Mouse (Mus musculus): Measurements from ENCODE around the gene Nudt2.

Nudt2 gene

DNA sequence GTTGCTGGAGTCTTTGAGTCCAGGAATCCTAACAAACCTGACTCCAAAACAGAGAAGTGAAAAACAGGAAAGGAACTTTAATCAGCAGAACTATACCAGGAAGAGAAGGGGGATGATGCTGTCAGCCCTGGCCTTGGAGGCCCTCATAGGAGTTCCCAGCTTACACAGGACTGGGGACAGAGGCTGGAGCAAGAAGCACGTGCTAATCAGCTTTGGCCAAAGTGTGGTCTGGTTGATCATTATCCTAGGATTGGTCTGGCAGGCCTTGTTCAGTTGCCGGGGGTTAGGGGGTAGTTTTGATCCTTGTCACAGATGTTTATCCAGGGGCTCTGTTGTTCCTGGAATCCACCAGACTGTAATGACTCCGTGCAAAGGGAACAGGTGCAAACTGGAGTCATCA, 29.4 kb downstream of the Nudt2 start:
- DNase-seq (ENCODE audit: low spot score): no peak

DNA sequence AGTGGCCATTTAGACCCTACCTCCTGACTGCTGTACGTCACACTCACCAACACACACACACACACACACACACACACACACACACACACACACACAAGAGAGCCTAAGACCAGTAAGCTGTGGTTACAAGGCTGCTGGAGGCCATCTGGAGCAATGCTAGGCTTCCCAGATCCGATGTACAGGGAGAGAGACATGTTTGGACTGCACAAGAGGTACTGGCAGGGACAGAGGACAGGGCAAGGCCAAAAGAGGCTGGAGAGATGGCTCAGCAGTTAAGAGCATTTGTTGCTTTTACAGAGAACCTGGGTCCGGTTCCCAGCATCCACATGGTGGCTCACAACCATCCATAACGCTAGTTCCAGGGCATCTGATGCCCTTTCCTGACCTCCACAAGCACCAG, 30.1 kb downstream of the Nudt2 start:
- no peak for DNase-seq (ENCODE audit: low spot score)

DNA sequence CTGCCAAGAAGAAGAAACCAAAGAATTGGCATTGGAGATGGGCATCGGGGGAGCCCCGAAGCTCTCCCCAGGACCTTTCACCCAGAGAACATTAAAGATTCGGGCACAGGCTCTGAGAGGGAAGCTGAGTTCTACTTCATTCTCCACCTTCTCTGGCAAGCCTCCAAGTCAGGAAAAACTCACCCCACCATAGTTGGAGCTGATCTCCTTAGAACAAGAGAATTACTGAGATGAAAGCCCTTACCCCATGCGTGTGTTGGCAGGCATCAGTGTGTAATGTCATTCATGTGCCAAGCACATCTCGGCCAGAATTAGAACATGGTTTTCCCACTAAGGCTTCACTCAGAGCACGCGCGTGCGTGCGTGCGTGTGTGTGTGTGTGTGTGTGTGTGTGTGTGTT, 30.9 kb downstream of the Nudt2 start:
- DNase-seq (ENCODE audit: low spot score): peak; percentile 50

DNA sequence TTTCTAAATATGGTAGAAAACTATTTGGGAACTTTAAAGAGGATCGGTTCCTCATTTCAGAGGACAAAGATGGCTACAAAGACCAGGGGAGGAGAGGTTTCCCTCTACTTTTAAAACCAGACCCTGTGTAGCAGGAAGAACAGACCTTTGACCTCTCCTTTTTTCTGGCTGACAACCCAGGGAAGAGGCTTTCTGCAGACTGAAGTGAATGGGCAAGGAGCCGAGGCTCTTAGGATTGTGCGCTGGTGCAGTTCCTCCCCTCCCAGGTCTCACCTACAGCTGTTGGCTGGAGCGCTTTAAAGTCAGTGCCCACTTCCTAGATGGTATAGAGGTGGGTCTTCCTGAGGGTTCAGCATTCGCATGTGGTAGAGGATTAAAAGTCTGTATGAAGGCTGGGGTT, 32.1 kb downstream of the Nudt2 start:
- DNase-seq (ENCODE audit: low spot score): no peak

DNA sequence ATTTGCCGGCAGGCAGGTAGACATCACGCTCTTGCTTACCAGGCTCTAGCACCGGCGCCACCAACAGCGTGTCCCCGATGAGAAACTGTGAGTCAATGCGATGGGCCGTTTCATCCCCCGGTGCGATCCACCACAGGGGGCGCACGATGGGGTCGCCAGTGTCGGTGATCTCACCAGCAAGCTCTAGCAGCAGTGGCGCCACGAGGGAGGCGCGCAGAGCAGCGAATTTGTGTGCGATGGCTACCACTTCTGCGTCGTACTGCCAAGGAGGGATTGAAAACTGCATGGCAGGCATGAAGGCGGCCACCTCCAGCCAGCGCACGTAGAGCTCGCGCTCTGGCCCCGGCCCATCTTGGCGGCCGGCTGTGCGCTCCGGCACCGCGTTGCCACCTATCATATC, 32.6 kb downstream of the Nudt2 start:
- DNase-seq (ENCODE audit: low spot score): no peak

DNA sequence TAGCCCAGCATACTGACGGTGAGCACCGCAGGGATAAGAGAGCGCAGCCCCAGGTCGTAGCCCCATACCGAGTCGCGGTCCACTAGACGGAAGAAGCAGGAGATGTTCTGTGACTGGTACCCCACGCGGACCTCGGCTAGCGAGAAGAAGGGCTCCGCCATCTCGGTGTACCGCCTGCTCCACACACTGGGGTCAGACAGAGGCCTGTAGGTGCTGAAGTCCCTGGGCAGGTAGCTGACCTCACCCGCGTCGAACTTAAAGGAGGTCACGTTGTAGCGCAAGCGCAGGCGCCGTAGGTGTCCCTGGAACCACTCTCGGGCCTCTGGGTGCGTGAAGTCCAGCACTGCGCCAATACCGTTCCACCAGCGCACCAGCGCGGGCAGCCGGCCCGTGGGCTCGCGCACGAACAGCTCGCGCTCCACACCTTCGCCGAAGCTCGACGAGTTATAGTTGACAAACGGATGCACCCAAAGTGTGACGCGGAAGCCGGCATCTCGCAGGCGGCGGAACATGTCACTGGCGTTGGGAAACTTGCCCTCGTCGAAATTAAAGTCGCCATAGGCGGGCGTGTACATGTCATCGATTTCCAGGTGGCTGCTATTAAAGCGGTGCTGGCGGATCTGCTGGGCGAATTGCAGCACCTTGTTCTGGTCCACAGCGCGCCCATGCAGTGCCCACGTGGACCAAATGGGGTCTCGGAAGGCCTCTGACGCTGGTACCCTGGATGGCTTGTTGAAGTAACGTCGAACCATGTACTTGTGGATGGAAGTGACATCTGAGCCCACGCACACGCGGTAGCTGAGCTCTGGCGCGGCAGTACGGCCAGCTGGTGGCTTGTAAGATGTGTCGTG, 33.3 kb downstream of the Nudt2 start:
- DNase-seq (ENCODE audit: low spot score): no peak

DNA sequence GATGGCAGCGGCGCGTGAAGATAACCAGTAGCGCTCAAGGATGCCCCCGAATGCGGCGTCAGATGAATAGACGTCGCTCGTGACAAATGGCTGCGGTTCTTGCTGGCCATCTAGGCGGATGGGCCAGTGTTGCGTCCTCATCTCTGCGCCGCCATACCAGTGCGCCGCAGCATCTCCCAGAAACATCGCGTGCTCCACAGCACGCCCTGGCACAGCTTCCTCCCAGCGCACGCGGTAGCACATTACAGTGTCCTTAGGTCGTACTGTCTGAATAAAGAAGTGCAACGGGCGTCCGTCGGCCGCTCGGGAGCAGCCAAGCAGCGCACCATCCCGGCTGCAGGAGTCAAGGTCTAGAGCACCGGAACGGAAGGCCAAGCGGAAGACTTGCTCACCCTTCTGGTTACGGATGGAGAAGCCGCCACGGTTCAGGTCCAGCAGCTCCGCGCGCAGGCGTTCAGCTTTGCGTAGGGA, 34.0 kb downstream of the Nudt2 start:
- DNase-seq (ENCODE audit: low spot score): no peak

DNA sequence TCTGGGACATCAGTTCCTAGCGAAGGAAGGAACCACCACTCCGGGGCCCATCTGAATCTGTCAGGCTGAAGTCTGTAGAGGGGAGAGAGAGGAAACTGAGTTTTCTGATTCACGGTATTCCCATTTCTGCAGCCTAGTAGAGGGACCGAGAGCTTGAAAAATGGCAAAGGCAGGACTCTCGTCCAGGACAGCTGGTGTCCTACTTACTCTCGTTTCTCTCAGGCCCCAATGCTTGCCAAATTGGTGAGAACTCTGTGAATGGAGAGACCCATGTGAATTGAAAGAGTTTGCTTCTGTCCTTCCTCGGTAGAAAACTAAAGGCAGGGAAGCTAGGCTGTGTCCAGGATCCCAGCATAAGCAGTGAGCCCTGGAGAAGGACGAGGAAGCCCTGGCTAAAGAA, 34.7 kb downstream of the Nudt2 start:
- no peak for DNase-seq (ENCODE audit: low spot score)

DNA sequence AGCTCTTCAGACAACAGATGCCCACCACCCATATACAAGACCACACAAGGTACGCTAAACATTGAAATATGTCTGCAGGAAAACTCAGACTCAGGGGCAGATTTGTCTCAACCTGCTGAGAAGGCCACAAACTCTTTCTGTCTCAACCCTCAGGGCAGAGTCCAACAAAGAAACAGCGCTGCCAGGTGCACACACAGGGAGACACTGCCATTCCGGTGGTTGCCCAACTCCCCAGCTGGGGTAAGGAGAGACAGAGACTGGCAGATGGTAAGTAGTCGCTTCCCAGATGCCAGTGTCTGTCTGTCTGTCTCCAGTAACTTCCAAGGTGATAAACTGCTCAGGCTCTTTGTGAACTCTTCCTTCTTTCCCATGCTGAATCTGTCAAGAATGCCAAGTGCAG, 35.8 kb downstream of the Nudt2 start:
- DNase-seq (ENCODE audit: low spot score): no peak

DNA sequence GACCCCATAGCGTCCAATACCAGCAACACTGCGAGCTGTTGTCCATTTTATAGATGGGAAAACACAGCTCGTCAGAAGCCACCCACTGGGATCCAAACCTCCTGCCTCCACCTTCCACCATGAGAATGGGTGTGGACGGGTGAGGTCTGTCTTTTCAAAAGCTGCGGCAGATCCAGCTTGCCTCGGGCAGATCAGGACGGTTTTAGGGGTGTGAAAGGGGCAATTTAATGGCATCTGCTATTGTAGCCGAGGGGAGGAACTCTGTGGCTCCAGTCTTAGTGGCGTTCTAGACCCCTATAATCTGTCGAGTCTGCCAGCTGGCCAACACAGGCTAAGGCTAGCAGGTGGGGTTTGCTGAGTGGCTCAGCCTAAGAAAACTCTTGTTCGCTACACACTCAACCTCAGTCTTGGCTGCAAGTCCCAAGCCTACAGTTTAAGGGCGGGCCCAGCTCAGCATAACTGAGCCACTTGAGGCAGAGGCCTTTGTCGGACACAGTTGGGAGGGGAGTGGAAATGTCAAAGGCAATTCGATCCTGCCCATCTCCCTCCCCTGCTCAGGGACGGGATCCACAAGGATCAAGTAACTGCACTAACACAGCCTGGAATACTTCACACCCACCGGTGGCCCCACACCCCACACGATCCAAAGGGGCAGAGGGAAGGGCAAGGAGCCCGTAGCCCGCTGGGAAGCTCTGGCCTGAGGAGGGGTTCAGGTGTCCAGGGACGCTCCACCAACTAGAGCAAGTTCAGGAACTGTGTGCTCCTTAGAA, 37.4 kb downstream of the Nudt2 start:
- peak; percentile 24 for DNase-seq (ENCODE audit: low spot score)

DNA sequence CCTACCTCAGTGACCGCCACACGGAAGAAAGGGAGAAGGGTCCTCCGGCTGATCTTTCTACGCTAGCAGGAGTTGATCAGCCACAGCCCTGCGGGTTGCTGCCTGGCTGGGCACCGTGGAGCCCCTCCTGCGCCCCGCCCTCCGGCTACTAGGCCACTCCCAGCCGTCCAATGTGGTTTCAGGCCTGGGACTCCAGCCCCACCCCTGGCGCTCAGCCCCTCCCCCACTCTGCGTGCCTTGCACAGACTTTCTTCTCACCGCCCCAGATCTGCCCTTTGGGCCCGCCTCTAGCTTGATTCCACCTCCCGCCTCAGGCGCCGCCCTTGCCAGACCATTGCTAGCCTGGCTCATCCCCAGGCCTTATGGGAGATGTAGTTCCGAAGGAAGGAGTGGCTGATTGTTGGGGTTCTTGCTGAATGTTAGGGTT, 38.0 kb downstream of the Nudt2 start, which contains the start of gene AI464131:
AI464131 (minus strand) TSS at position 91 of the 427 bp plus-strand sequence.
- peak; percentile 95 for DNase-seq (ENCODE audit: low spot score)

DNA sequence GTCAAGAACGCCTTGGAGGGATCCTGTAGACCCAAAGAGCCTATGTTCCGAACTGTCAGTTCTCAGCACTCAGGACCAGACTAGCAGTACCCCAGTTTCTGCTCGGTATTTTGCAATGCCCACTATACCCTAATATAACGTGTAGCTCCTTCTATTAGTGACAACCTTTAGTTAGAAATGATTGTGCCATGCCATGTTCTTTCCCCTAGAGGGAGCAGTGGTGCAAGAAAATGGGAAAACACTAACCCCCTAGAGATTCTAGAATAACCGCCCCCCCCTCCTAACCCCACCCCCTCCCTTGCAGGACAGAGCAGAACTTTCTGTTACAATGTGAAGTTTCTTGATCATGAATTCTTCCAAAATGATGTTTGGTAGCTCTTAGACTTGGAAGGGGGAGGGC, 39.4 kb downstream of the Nudt2 start:
- no peak for DNase-seq (ENCODE audit: low spot score)

DNA sequence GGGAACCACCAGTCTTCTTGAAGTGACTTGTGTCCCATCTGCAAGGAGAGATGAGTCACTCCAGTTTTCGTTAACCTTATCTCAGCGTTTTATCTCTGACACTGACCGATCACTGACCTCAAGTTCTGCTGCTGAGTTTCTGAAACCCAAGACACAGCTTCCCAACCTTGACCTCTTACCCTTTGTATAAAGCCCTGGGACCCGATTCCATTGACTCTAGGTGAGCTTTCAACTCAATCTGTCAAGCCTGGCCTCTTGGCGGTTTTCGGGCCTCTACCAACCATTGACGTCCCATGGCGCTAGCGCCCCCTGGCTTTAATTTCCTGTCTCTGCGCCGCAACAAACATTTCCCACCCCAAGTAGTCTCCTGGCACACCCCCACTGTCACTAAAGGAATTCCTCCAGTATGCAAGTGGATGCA, 40.2 kb downstream of the Nudt2 start:
- DNase-seq (ENCODE audit: low spot score): no peak

DNA sequence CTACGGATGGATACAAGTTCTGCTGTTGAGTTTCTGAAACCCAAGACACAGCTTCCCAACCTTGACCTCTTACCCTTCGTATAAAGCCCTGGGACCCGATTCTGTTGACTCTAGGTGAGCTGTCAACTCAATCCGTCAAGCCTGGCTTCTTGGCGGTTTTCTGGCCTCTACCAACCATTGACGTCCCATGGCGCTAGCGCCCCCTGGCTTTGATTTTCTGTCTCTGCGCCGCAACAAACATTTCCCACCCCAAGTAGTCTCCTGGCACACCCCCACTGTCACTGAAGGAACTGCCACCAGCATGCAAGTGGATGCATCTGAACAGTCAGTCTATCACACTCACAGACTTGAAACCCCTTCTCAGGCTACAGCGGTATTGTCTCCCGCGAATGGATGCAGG, 41.2 kb downstream of the Nudt2 start:
- DNase-seq (ENCODE audit: low spot score): peak; percentile 77

DNA sequence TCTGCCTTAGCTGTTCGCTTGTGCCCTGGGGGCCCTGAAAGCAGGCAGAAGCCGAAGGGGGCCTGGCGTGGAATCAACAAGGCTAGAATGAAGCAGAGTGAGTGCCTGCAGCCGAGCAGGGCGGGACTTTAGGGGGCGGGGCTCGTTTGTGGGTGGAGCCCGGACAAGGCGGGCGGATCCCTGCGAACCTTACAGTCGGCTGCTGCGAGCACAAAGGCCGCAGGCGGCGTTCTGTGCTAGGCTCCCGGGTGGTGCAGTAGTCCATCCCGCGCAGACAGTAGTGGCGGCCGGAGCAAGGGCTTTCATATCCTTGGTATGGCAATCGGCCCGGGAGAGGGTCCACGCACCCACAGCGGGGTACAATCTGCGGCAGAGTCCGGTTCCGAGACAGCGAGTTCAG, 42.0 kb downstream of the Nudt2 start:
- DNase-seq (ENCODE audit: low spot score): peak; percentile 84

DNA sequence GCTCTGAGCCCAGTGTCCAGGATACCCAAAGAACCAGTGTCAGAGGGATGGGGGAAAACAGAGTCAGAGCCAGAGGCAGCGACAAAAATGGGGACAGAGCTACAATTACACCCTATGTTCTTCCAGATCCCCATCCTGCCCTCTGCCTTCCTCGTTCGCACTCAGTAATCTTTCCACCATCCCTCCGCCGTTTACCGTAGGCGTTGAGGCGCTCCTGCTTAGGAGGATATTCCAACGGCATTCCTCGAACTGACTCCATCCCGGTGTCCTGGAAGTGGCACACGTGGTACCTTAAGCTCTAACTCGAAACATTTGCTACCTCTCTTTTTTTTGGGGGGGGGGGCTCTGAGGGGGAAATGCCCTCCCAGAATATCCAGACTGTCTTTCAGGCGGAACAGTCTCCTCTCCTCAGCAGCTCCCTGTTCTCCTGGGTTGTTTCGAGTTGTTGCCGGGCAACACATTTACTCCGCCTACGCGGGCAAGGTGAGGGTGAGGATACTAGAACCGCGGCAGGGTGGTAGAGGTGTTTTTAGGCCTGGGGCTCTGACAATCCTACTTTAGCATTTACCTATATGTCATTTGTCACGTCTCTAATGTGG, 42.5 kb downstream of the Nudt2 start:
- no peak for DNase-seq (ENCODE audit: low spot score)

DNA sequence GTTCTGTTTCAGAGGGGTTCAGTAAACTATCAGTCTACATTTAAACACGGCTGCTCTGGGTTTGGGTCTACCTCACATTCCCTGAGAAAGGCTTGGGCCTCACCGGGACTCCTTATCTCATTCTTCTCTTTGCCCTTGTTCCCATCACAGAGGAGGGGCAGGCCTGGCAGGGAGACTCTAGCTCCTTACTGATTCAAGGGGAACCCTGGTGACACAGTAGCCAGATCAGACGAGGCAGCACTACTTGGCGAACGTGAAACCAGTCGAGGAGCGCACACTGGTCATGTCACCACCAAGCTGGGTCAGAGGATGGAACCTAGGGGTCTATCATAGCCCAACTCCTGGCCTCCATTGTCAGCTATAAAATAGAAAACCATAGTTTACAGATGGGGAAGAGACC, 43.0 kb downstream of the Nudt2 start:
- no peak for DNase-seq (ENCODE audit: low spot score)

DNA sequence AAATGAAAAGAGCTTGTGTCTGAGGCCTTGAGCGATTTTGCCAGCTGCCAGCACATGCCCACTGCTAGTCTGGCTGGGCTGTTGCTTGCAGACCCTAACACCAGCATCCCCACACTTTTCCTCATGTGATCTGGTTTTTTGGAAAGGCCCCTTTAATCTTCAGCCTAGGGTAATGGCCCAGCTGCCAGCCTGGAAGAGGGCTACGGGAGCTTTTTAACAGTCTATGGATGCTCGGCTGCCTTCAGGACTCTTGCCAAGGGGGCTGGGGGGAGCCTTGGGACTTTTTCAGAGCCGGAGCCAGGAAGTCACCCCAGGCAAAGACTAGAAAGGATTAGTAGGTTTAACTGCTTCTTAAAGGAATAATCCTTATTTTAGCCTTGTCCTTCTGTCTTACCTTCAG, 48.4 kb downstream of the Nudt2 start:
- no peak for DNase-seq (ENCODE audit: low spot score)

DNA sequence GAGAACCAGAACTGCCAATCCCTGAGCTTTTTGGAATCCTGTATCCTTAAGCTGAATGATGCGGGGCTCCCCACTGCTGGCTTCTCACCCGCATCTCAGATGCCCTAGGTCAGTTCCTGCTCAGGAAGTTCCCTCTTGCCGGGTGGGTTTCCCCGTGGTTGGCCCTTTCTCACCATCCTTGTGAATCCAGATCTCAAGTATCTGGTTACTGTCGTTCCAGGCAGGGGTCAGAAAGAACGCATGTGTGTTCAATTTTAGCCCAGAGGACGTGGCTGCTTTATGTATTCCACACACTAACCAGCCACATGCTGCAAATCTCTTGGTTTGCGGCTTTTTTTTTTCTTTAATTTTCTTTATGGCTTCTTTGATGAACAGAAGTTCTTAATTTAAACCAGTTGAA, 48.8 kb downstream of the Nudt2 start:
- DNase-seq (ENCODE audit: low spot score): no peak

DNA sequence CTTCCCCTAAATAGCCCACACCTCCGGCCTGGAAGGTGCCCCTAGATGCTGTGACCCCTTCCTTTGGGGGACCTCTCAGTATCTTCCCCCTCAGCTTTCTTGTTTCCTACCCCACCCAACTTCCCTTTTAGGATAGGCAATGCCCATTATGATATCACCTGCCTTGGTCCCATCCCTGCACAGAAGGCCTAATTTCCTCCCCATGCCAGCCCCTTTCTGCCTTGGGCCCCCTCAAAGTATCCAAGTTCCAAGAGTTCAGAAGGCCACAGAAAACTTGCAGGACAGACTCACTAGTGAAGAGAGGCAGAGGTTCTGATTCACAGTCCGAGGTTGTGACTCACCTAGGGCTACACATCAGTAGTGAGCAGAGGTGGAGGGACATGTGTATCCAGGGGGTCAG, 52.3 kb downstream of the Nudt2 start, which contains the start of gene 1110017D15Rik:
1110017D15Rik (minus strand) TSS at position 101 of the 400 bp plus-strand sequence.
- no peak for DNase-seq (ENCODE audit: low spot score)

DNA sequence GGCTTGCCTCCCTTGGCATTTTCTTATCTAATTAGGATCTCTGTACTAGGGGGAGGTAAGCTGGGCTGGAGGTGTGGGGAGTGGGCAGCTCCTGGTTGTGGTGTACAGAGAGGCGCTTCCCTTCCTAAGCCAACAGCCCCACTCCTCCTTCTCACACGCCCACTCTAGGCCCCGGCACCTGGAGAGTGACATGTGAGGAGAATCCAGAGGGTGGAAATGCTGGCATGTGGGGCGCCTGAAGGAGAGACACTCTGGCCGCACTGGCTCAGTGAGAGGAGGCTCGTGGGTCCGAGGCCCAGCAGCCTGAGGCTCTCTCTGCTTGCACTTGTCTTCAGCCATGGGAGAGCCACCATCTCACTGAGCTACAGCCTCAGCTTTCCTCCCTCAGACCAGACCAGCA, 53.4 kb downstream of the Nudt2 start:
- no peak for DNase-seq (ENCODE audit: low spot score)

DNA sequence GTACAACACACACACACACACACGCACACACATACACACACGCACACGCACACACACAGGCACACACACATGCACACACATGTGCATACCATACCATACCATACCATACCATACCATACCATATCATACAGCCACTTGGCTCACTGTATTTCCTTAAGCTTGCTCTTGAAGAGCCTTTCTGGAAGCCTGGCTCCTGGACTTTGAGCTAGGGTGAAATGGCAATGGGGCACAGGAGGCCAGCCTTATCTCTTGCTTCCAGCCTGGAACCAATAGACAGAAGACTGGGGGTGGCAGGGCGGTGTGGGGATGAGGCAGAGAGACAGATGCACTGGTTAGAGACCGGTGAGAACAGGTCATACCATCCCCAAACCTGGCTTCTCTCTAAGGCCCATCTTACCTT, 54.2 kb downstream of the Nudt2 start:
- no peak for DNase-seq (ENCODE audit: low spot score)

DNA sequence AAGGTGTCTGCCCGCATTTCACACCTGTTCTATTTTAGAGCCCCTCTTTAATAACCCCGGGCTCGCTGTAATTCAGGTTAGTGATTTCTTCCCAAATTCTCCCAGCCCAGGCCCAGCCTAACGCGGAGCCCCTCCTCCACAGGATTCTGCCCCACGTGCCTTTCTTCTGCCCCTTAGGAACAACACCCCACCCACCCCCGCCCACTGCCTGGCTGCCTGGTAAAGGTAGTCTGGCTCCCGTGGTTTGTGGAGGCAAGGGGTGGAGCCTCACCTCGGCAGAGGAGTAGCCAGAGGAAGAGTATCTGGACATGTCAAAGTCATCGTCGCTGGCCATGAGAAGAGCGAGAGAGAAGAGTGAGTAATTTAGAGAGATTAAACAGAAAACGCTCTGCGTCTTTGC, 55.7 kb downstream of the Nudt2 start:
- DNase-seq (ENCODE audit: low spot score): no peak
